Mouse (Mus musculus) bone marrow macrophage, adult 2 months (primary cell): ENCODE measurements around the gene Zbtb16. TPM values are rescaled to one million over a fixed set of nuclear protein-coding genes. Genes with fewer than 3 reads are reported as not detected.

Experiments used
- H3K27ac ChIP-seq: 2 replicates; pipeline ENCODE4 v1.5.1; 2012; ENCODE audit warnings: low read depth, low read length; ENCODE audit not compliant: insufficient read depth
- H3K4me1 ChIP-seq: 2 replicates; pipeline ENCODE4 v1.6.1; 2012; ENCODE audit warnings: low read length; ENCODE audit not compliant: control insufficient read depth, insufficient read depth
- H3K4me3 ChIP-seq: 2 replicates; pipeline ENCODE4 v1.5.1; 2012; ENCODE audit warnings: mild to moderate bottlenecking, low read length, moderate library complexity; ENCODE audit not compliant: insufficient read depth
- CTCF ChIP-seq: IDR thresholded peaks from 2 replicates; pipeline ENCODE4 v1.5.1; 2012; ENCODE audit warnings: low read depth, mild to moderate bottlenecking, low read length, moderate library complexity
- POLR2A ChIP-seq: IDR thresholded peaks from 2 replicates; pipeline ENCODE4 v1.6.1; 2012; ENCODE audit warnings: mild to moderate bottlenecking, low read depth, low read length, borderline replicate concordance
- polyA plus RNA-seq: library from polyadenylated mRNA; stranded (reverse); fragments of >200 nt; gene quantifications from 2 replicates; pipeline ENCODE4 v1.2.4, GENCODE M21; 2012; ENCODE audit not compliant: missing spikeins, insufficient read depth, insufficient read length

Zbtb16 gene
- polyA plus RNA-seq, 1 experiment = 2.9 TPM

DNA sequence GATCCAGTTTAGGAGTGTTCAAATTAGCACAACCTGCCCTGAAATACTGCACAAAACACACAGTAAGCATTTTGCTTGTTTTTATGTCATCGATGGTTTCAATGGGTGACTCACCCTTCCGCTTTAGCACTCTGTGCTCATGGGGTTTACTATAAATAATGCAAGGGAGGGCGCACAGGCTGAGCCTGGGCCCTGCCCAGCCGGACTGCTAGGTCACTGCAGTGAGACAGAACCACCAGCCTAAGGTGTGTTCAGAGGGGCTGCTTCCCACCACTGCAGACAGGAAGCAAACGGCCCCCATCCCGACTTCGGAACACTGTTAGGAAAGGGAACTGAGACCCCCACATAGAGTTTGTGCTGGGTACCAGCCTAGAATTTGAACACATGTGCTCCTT, 18.6 kb downstream of the Zbtb16 start:
- TF ChIP-seq CTCF (no peak), POLR2A (no peak)
- Histone ChIP-seq H3K4me1 (peaks cover 42% of the 10 kb centered on the region), H3K4me3 (no peak overlapping the region), H3K27ac (peak overlapping the region; percentile 73)

DNA sequence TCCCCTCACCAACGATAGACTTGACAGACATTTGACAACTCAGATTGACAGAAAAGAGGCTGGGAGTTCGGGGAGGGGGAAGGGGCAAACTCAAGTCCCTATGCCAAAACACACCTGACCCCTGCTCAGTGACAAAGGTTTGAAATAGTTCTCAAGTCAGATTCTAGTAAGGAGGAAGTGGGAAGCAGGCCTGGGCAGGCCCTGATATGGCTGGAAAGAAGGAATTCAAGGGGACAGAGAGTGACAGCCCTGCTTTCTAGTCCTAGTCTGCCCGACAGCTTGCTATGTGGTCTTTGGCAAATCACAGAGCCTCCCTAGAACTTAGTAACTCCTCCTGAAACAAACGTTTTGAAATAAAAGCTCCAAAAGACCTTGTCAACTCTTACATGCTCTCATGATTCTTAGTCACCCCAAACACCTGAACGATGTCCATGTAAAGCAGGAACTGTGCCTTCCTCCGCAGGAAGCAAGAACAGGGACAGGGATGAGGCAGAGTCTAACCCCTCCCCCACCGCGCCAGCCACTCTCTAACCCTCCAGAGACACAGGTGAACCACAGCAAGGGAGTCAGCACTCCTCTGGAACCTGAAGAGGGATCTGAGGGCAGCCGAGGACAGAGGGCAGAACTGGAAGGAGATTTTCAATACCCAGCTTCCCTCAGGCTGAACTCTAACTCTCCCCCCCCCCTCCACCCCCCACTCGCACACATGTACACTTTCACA, 19.2 kb downstream of the Zbtb16 start:
- H3K4me3 ChIP-seq = 0 out of 2 replicates have a peak overlapping the region, but pooled peaks have one; percentile 13
- no peak for TF ChIP-seq CTCF
- TF ChIP-seq POLR2A = no peak
- peak overlapping the region; percentile 70 for H3K27ac ChIP-seq
- H3K4me1 ChIP-seq = peaks cover 40% of the 10 kb centered on the region

- TF ChIP-seq CTCF (no peak), POLR2A (no peak)
- peaks cover 35% of the 10 kb centered on the region for H3K4me1 ChIP-seq
- no peak overlapping the region for H3K4me3 ChIP-seq
- no peak overlapping the region for H3K27ac ChIP-seq
Observed at GRCm38 (mm10) chr9:48816157-48816556, 19.9 kb downstream of the Zbtb16 start.

DNA sequence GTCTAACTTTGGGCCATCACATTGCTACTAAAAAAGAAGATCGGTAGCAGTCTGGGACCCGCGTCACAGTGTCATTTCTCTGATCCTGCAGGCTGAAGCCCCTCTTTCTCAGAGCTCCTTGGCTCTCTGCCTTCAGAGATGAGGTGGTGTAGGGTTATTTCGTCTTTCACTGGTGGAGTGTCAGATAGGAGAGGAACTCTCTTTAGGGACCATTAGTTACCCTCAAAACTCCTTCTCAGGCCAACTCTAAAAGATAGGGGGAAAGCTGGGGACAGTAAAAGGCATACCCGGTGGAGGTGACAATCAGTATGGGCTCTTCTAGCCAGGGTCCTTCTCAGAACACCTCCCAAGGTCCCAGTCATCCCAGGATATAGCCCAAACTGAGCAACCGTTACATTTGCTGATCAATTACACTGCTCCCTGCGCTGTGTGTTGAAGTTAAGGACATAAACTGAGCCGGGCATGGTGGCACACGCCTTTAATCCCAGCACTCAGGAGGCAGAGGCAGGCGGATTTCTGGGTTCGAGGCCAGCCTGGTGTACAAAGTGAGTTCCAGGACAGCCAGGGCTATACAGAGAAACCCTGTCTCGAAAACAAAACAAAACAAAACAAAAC, 21.0 kb downstream of the Zbtb16 start:
- no peak overlapping the region for H3K27ac ChIP-seq

DNA sequence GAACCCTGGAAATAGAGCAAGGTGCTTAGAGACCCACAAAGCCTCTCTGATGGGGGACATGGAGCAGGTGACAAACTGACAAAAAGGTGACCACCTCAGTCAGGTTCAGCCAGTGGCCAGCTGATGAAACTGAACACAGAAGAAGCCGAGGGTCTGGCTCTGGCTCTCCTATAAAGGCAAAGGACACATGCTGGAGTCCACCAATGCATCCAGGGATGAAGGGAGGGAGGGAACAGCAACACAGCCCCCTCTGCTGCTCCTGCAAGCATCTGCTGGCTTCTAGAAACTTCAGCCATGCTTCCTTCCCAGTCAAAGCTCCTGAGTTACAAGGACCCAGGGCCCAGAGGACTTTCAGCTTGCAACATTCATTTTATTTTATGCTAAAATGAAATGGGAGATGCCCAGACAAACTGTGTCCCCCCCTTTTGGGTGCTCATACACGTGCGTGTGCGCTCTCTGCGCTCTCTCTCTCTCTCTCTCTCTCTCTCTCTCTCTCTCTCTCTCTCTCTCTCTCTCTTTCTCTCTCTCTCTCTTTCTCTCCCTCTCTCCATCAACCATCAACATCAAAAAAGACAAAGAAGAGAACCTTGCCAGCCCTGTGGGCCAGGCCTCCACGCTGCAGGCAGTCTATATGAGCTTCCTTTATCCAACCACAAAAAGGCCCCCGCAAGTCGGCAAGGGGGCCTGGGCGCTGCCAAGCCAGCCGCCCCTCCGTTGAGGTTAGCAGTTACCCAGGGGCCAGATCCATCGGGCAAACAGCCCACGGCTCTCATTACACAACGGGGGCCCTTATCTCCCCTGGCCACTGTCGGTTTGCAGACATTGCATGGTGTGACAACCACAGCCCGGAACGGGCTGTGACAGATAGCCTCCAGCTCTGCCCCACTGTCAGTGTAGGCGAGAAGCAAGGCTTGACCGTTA, 21.8 kb downstream of the Zbtb16 start:
- H3K27ac ChIP-seq = no peak overlapping the region
- TF ChIP-seq POLR2A (no peak), CTCF (no peak)
- peaks cover 27% of the 10 kb centered on the region for H3K4me1 ChIP-seq
- H3K4me3 ChIP-seq = no peak overlapping the region

More for the DNA sequence above, 21.0 kb downstream of the Zbtb16 start:
- Histone ChIP-seq H3K4me1 (peaks cover 27% of the 10 kb centered on the region), H3K4me3 (no peak overlapping the region)
- TF ChIP-seq POLR2A = no peak
- TF ChIP-seq CTCF = no peak

DNA sequence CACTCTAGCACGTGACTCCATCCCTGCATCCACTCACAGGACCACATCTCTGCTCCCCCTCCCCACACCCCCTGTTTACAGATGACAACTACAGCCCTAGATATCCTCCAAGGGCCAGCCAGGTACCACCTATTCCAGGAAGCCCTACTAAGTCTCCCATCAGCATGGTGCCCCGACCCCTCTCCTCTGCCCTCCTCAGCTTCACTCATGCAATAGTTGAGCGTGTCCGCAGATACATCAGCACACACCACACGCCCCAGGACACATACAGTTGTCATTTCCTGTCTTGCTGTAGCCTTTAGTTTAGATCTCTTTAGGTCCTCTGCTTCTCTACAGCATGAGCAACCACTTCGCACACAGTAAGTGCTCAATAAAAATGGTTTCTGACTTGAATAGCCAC, 23.7 kb downstream of the Zbtb16 start:
- peaks cover 13% of the 10 kb centered on the region for H3K4me1 ChIP-seq
- TF ChIP-seq CTCF (no peak), POLR2A (no peak)
- H3K4me3 ChIP-seq = no peak overlapping the region
- H3K27ac ChIP-seq = no peak overlapping the region

GRCm38 (mm10) chr9:48806591-48806990, 29.4 kb downstream of the Zbtb16 start:
- Histone ChIP-seq H3K4me1 (no peaks in the 10 kb centered on the region), H3K4me3 (no peak overlapping the region), H3K27ac (no peak overlapping the region)
- TF ChIP-seq POLR2A = no peak
- TF ChIP-seq CTCF = no peak

GRCm38 (mm10) chr9:48805850-48806249, 30.2 kb downstream of the Zbtb16 start:
- Histone ChIP-seq H3K4me1 (no peaks in the 10 kb centered on the region), H3K4me3 (no peak overlapping the region), H3K27ac (no peak overlapping the region)
- TF ChIP-seq POLR2A (no peak), CTCF (no peak)

GRCm38 (mm10) chr9:48804509-48804908, 31.5 kb downstream of the Zbtb16 start:
- no peak overlapping the region for H3K27ac ChIP-seq
- no peaks in the 10 kb centered on the region for H3K4me1 ChIP-seq
- no peak overlapping the region for H3K4me3 ChIP-seq
- no peak for TF ChIP-seq CTCF
- TF ChIP-seq POLR2A = no peak
